Mouse (Mus musculus): ENCODE results near the gene Tmem200b.

DNA sequence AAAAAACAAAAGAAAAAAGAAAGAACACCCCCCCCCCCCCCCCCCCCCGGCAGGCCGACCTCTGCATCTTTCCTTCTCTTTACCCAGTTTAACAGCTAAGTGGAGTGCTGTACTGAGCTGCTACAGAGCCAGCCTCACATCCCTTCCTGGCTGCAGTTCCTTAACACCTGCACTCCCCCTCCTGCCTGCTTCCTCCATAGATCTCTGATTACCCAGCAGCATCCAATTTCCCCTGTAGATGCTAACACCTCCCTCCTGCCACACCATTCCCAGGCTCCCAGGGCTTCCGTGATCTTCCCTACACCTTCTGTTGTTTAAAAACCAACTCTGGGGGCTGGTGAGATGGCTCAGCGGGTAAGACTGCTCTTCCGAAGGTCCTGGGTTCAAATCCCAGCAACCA, 10.1 kb upstream of the Tmem200b start:
- TF ChIP-seq CTCF (IDR thresholded peaks at IDR 0.05) (no peak), EP300 (IDR thresholded peaks at IDR 0.05) (no peak)

Measured in lung, postnatal 0 days (tissue).